Mouse (Mus musculus): ENCODE data around the gene Cacna2d1.

Cacna2d1 gene

DNA sequence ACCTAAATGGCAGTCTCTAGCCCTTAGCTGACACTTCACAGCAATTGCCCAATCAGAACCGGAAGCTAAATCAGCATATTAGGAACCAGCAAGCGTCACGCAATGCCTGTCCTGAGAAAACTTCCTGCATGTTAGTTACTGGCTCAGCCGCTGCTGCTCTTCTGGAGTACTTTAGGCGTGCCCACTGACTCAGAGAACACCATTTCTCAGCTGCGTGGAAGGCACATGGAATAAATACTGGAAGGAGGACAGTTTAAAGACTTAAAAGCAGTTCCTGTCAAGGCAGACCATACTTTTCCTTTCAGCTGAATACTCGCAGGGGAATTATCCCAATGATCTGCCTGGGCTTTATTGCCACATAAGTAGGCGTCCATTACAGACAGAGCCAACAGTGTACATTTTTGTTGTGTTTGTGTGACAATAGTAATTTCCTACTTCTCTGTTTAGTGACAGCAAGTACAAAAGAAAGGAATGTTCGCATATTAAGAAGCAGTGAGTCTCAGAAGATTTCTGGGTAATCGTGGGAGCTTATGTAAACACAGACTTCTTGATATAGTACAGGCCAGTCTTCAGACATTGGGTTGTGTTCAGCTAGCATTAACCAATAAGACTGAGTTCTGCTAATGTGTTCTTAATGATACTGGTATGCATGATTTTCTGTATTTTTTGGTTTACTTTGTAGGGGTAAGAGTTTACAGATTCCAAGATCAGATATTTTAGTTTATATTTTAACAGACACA, 113.1 kb downstream of the Cacna2d1 start:
- in situ Hi-C loops (cut with MboI, MseI) = no loop called here

DNA sequence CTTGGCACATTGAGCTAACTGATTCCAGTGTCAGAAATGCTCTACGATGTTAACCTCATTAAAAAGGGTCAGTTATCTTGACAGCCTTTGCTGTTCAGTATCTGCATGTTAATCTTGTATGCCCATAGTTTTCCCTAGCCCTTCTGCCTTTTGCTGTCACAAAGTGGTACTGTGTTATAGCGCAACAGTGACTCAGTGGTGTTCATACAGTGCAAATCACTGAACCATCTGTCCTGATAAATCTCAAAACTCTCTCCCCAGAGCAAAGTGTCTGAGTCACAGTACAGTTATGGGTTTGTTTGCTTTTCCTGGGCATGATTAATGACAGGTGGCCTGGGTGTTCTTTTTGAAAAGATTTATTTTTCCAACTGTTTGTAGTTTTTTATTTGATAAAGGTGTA, 122.3 kb downstream of the Cacna2d1 start:
- in situ Hi-C loops (cut with MboI, MseI) = no loop called here

DNA sequence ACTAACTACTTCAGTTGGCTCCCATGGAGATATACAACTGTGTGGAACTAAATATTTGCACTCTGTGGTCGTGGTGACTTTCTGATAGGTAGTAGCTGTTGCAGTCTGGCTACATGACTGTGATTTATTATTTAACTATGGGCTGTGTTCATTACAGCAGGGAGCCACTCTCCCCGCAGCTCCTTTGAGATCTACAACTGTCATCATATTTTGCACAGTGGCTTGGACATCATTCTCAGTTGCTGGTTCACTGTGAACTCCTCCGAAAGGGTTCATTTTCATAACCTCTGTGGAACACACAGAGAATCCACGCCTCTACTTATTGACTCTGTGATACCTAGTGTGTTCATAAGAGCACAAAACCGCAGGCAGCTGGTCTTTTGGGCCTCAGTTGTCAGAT, 128.3 kb downstream of the Cacna2d1 start:
- in situ Hi-C loops (cut with MboI, MseI) = no loop called here

DNA sequence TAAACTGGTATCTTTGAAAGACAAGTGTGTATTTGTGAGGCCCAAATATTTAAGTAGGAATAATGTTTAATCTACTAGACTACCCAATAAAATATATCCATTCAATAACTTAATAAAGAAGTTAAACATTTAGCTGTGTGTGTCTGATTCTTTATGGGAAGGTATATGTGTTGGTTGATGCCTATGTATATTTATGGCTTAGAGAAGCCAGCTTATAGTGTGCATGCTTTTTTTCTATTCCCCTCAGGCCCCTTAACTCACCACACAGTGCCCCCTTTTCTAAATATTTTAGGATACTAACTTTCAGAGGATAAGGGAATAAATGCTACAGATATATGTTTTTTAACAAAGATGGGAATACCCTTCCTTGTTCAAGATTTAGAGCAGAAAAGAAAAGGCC, 128.8 kb downstream of the Cacna2d1 start:
- in situ Hi-C loops (cut with MboI, MseI) = no loop called here

DNA sequence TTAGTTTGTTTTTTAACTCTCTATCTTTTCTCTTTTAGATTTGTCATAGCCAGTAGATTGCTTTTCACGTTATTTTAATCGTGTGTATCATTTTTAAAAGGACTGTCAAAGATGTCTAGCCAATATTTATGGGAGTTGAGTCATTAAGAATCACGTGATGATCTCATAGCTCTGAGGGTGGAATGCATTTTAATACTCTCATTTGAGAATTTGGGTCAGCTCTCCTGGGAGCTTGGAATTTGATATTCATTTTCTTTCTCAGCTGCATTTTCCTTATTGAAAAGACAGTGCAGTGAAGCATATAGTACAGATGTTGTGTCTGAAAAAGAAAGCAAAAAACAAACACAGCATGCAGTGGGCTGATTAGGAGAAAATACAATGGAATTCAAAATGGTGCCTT, 129.5 kb downstream of the Cacna2d1 start:
- in situ Hi-C loops (cut with MboI, MseI) = no loop called here

DNA sequence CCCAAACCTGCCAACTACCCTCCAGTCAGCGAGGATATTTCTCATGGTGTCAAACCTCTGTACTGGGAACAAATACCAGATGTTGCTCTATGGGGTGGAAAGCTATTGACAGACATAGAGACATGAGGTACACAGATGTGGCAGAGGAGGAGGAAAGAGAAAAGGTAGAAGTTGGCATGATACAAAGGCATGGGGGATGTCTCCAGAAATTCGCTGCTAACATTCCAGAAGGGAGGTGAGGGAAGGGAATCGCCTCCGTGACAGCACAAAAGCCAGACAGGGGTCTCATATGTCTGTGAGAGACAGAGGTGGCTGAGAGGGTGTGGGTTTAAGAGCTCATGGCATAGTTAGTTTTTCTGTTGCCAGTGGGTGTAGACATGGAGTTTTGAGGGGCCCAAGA, 131.3 kb downstream of the Cacna2d1 start:
- in situ Hi-C loops (cut with MboI, MseI) = no loop called here

DNA sequence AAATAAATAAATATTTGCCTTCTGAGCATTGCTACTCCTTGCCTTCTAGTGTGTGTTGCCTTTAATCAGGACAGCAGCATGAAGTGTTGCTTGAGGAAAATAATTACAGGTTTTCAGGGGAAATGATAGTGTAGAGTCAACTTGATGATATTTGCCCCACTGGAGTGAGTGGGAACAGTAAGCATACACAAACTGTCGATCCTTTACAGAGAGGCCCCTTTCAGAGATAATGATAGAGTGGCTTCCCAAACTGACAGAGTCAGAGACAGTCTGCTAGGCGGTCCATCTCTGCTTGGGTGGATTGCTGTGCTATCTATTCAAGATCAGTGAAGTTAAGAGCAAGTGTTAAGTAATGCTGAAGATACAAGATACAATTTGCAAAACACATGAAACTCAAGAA, 147.8 kb downstream of the Cacna2d1 start:
- in situ Hi-C loops (cut with MboI, MseI) = no loop called here

DNA sequence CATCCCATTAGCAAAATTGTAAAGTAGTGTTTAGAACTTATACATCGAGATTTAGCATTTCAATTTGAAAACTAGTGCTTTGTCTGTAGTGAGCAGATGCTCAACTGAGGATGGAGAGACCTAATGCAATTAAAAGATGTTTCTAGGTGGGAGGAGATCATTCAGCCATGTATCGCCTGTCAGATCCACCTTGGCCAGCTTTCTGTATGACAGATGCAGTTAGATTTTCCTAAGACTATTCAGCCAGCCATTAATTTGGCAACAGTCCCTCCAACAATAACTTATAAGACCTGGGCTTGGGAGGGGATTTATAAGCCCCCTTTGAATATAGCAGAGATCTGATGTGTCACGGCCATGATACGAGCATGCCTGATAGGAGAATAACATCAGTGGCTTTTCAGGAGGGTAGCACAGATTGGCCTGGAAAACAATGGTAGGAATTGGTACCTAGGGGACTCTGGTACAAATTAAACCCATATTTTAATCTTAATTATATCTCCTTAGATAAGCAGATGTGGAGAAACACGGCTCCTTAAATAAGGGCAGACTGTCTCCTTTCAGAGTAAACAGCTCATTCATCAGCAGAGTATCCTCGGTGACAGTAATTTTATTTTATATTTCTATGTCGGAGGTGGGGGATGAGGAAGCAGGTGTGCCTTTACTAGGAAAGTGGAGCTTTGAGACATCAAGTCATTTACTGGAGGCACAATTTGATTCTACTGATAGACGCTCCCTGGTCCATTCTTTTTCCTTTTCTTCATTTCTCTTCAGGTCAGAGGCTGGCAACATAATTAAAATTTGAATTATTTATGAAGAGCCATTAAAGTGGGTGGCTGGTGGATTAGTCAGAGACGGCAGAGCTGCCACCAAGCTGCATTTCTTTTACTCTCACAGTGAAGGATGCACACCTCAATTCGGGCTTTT, 152.8 kb downstream of the Cacna2d1 start:
- in situ Hi-C loops (cut with MboI, MseI) = no loop called here

DNA sequence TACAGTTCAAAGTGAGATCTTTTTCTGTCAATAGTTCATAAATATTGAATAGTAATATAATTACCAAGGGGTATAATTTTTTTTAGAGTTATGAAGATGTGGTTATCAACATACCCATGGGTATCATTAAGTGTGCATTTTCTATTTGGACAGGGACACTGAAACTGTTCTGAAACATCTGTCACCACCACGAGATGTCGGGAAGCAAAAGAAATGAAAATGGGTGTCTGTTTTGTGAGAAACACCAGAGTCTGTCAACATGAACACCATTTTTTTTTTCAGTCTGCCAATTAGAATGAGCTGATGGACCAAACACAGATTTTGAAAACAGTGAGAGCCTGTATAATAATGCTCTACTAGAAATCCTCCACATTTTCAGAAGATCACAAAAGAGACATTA, 153.5 kb downstream of the Cacna2d1 start:
- in situ Hi-C loops (cut with MboI, MseI) = no loop called here

DNA sequence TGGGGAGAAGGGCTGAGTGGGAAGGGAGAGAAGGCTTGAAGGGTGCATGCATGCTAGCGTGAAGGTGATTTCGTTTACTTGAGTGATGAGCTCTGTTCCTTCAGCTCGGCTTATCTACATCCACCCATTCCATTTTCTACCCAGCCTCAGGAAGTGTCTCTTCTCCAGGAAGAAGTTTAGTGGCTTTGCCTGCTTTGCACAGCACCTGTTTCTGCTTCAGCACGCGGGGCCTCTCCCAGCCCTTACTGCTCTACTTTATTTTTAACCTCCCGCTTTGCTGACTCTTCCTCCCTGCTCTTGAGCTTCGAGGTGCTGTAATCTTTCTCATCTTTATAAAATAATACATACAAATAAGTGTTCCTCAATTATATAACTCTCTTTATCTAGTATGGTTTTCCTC, 158.0 kb downstream of the Cacna2d1 start:
- in situ Hi-C loops (cut with MboI, MseI) = no loop called here

DNA sequence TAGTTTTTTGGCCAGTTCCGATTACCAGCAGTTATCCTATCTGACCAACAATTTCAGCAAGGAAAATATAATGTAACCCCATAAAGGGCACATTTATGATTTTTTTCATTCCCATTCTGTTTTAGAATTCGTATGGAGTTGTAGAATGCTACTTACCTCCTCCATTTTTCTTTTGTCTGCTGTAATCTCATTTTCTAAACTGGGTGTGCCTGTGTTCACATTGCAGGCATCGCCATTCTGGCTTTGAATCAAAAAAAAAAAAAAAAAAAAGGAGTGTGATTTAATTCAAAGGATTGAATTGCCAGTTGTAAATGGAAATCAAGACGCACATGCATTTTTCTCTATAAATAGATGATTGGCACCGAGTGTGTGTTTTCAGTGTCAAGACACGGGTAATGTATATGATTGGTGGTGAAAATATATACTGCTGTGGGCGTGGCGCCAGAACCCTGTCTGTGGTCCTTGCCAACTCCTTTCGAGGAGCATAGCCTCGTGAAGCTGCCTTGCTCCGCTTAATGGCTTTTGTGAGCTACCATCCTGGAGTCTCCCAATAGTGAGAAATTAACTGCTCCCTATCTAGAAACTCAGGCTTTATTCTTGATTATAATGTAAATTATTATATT, 158.7 kb downstream of the Cacna2d1 start:
- in situ Hi-C loops (cut with MboI, MseI) = no loop called here

DNA sequence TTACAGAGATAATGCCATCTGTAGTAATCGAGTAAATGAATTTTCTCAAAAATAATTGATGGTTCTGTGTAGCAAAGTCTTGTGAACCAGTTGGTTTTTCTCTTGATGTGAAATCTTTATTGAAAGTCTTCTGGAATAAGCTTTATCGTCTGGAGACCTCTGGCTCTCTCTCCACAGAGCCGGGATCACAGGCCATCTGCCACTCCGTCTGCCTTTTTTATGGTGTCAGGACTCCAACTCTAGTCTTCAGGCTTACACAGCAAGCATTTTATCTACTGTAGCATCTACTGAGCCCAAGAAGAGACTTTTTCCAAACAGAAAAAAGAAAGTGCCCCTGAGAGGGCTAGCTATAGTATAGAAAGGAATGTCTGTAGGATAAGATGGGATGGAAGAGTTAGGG, 160.9 kb downstream of the Cacna2d1 start:
- in situ Hi-C loops (cut with MboI, MseI) = no loop called here

DNA sequence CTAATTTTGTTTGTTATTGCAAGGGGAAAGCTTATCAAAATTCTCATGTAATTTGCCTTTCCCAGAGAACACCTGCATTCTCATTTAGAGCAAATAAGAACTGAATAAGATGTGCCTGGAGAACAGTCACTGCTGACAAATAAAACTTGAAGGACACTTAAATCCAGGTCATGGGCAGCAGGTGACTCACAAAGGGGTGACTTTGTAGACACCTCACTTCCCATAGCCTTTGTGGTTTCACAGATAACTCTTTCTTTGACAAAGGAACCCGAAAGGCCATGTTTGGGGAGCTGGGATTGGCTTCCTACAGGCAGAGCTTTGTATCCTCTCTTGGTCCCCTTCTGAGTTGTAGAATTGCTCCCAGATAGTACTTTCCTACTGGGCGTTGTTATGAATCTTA, 164.3 kb downstream of the Cacna2d1 start:
- in situ Hi-C loops (cut with MboI, MseI) = no loop called here

DNA sequence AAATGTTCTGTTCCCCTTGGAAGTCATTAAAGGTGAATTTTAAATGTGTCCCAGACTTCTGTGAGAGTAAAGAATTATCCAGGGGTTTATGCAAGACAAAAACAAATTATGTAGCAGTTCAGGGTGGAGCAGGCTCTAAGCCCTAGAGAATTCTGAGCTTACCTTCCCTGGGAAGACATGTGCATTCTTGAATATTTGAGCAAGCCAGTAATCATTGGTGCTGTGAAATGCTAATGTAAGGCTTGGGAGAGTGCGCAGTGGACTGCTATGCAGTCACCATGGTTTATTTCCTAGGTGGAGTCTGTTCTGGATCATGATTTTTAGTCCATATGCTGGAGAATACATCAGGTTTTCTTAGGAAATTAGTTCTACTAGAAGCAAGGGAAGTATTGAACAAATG, 167.3 kb downstream of the Cacna2d1 start:
- in situ Hi-C loops (cut with MboI, MseI) = no loop called here

DNA sequence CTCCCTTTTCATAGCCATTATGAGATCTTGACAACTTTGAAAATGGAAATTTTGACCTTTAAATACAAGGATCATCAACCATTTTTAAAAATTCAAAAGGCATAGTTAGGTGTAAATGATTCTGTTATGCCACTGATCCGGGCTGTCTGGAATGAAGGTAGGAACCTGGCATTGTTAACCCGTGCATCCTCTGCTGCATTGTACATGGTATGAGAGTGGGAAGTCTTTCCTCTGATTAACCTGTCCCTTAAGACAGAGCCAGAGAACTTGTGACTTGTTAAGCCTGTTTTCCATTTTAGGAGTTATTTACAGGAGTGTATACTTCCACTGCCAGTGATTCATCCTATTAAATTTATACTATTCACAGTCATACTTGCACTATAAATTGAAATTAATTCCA, 171.2 kb downstream of the Cacna2d1 start:
- in situ Hi-C loops (cut with MboI, MseI) = no loop called here

DNA sequence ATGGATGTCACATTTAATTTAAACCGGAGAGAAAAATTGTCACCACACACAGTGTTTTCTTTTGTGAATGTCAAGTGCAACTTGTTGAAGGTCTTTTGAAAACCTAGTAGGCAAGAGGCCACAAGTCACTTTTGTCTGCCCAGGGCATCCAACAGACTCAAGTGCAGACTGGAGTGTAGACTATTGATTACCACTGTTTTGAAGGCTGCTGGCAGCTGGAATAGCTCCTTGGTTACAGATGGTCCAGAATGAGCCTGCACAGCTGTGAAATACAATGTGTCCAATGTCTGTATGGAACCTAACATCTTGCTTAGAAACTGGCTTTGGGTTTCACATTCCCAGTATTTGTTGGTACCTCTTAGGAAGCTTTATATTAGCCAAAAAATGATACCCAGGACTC, 176.2 kb downstream of the Cacna2d1 start:
- in situ Hi-C loops (cut with MboI, MseI) = no loop called here

DNA sequence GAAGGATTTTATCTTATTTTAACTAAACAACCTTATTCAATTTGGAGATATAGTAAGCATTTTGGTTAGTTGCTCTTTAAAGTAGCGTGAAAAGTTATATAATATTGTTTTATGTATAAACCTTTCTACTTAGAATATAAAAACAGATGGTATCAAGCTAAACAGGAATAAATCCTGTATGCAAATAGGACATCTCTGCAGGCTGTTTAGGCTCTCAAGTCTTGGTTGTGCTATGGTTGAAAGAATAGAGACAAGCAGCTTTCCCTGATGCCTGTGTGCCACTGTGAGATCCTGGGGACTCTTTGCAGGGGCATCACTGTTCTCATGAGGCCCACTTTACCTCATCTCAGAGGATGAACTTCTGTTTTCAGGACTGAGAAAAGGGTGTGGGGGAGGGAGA, 179.4 kb downstream of the Cacna2d1 start:
- in situ Hi-C loops (cut with MboI, MseI) = no loop called here

DNA sequence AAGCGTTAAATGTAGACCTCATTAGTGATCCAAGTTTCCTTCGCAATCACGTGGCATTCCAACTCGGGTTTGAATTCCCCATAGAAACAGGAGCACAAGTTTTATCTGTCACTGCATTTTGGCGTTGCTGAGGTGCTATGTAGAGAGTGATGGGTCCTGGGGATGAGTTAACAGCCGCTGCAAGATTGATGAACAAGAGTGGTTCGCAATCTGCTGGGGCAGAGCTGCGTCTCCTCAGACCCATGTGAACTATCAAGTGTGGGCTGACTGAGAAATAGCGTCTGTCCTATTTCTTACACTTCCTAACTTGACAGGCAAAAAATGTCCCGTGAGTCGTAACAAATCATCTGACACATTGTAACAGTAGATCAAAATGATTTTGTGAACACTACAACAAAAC, 186.8 kb downstream of the Cacna2d1 start:
- in situ Hi-C loops (cut with MboI, MseI) = no loop called here

DNA sequence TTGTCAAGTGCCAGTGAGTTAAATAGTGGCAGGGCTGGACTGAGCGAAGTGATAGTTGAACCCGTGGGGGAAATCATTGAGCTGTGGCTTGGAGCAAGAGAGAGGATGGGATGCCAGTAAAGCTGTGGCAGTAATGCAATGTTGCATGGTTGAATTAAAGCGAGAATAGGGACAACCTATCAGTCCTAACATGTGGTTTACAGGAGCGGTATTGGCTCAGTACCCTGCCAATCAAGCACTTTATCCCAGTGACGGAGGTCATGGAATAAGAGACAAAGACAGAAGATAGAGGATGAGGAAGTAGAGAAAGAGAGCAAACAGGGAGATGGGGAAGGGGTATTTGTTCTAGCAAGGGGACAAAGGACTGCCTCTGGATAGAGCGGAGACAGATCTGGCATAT, 187.6 kb downstream of the Cacna2d1 start:
- in situ Hi-C loops (cut with MboI, MseI) = no loop called here

DNA sequence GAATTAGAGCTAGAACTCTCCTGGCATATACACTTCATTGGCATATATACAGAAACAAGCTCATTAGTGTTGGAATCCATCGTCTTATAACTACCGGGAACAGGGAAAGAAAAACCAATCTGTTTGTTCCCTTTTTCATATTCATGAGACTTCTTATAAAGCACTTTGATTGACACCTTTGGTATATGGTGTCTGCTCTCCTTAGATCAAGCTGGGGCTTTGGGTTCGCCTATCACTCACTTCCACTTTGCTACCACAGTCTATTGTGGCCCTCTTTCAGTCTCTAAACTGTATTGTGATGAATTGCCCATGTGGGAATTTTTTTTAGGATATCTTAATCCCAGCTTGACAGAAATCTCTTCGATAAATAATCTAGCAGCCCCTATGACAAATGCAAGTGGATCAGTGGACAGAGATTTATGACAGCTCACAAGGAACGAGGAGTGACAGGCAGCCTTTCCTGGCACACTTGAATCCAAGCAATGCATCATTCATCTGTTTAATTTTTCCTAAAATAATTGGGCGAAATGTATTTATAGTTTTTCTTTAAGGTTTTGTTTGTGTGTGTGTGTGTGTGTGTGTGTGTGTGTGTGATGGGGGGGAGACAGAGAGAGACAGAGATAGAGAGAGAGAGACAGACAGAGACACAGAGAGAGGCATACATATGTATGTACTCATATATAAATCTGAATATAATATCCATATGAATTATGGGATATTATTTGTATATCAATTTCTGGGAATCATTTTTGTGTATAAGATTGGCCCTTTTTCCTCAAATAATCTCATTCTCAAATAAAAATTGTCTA, 200.0 kb downstream of the Cacna2d1 start:
- in situ Hi-C loops (cut with MboI, MseI) = no loop called here

DNA sequence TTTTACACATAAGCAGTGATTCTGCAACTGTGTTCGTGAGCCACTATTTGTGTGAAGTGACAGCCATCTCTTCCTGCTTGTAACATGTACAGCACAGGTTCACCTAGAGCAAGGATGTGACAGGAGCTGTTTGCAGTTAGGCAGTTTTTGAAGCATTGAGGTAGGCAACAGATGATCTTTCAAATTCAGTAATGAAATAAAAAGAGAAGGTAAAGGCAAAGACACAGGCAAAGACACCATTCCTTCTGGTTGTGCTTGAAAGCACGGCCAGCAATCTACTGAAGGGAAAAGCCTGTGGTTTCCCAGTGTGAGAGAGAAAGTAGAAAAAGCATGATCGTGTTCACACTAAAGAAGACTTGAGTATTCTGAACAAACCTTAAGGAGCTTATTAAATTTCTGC, 201.5 kb downstream of the Cacna2d1 start:
- in situ Hi-C loops (cut with MboI, MseI) = no loop called here

DNA sequence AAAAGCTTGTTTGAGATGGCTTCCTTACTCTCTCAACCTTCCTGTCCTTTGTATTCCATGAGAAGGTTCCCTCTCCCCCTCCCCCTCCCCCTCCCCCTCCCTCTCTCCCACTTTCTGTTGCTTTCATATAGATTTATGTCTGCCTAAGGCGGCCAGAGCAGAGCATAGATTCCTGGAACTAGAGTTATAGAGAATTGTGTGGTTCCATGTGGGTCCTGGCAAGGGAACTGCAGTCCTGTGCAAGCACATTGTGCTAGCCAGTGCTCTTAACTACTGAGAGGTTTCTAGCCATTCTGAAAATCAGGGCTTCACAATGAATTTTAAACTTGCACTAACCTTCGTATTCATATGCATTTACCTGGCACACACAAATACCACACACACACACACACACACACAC, 202.3 kb downstream of the Cacna2d1 start:
- in situ Hi-C loops (cut with MboI, MseI) = no loop called here
